Mouse (Mus musculus): ENCODE measurements around the gene Pa2g4. TPM values are rescaled to one million over a fixed set of nuclear protein-coding genes. Genes with fewer than 3 reads are reported as not detected.

Gene Pa2g4
- total RNA-seq, 1 experiment: 170 TPM

DNA sequence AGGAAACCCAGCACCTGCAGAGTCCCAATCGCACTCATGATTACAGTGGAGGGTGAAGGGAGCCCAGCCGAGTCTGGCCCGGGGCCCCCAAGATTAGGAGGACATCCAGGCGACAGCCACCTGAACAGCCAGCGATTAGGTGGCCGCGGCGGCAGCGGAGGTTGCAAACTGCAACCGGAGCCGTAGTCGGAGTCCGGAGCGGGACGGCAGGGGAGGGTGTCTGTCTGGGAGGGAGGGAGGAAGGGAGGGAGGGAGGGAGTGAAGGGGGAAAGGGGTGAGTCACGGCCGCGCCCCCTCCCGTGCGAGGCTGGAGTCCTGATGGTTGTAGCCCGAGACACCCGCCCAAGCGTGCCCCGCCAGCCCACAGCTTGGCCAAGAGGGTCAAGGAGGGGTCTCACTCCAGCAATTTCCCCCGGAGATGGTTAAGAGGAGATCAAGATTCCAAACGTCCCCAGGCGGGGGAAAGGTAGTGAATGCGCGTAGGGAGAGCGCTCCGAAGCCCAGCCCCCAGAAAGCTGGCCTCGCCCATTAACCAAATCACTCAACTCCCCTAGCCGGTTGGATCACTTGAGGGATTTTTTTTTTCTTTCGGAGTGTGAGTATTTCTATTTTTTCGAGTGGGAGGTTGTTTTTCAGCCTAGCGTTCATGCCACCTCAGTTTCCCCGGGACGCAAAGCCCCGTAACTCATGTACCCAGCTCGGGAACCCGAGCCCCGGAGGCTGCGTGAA is 23.8 kb upstream of the Pa2g4 start, which contains the start of gene Erbb3:
Gene Erbb3, minus strand, starts transcription at position 189 of the 729 bp plus-strand sequence.
- H3K4me1 ChIP-seq (ENCODE audit: control insufficient read depth in 2 of 2, insufficient read depth in 2 of 2, low read length in 2 of 2, poor library complexity in 1 of 2): peaks cover 7 to 25% of the 10 kb centered on the region in 2 experiments
- peak within 1 kb of the TSS; percentile 94 for H3K27ac ChIP-seq (ENCODE audit: insufficient read depth, low read depth, low read length, poor library complexity, severe bottlenecking)
- DNase-seq (ENCODE audit: low read depth, low spot score): peak; percentile 67
- peak within 1 kb of the TSS; percentile 79 to 86 for H3K4me3 ChIP-seq (ENCODE audit: insufficient read depth in 1 of 2, low read depth in 1 of 2, low read length in 2 of 2, poor library complexity in 1 of 2, severe bottlenecking in 1 of 2)
- H3K9ac ChIP-seq (ENCODE audit: insufficient read depth, low read depth, low read length, poor library complexity, severe bottlenecking): peak within 1 kb of the TSS; percentile 80
- TF ChIP-seq ZC3H11A (IDR thresholded peaks at IDR 0.05; ENCODE audit: borderline replicate concordance, low read depth, low read length) (no peak), MAFK (IDR thresholded peaks at IDR 0.05; ENCODE audit: insufficient read depth, low read depth, low read length) (0 out of 2 replicates have a peak, but pooled peaks have one; percentile 5), ZNF384 (IDR thresholded peaks at IDR 0.05; ENCODE audit: low read depth, low read length) (peak; percentile 76; the same call in 1 of the 2 replicates), HCFC1 (IDR thresholded peaks at IDR 0.05; ENCODE audit: borderline replicate concordance, insufficient read depth, low read length) (peak; percentile 42; the same call in 1 of the 2 replicates), CHD2 (IDR thresholded peaks at IDR 0.05; ENCODE audit: low read depth, low read length) (no peak)
- in situ Hi-C loops (cut with MboI; ENCODE audit: low sequenced_read_pairs in 2 of 2, unreplicated experiment in 2 of 2): no loop called here
- no peaks in the 10 kb centered on the region for H3K9me3 ChIP-seq (ENCODE audit: control insufficient read depth, insufficient read depth, low read depth, low read length)
- no peaks in the 10 kb centered on the region for H3K36me3 ChIP-seq (ENCODE audit: control insufficient read depth, insufficient read depth, low read length, poor library complexity, severe bottlenecking)

DNA sequence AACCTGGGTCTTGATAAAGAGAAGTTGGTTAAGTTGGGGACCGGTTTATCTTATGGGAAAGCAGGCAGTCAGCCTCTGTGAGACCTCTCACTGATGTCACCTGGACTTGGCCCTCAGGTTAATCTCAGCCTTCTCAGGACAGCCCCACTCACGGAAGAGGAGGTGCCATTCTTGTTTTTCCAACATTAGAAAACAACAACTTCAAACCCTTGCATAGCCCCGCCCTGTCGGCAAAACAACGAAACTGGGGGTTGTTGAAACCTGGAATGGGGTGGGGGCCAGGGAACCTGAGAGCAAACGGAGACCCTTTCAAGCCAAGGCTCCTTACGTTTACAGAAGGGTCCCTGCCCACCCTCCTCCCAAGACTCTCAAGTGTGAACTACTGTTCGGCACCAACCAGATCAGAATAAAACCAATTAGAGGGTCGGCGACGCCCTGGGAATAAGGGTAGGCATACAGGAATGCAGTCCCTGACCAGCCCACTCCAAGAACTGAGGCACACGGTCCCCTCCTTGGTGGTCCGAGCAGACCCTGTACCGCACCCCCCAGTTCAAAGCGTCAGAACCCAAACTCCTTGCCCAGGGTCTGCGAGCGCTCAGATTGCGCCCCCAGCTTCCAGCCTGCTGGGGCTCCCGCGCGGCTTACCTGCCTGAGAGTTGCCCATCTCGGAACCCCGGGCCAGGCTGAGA is 23.1 kb upstream of the Pa2g4 start:
- no peak for DNase-seq (ENCODE audit: low read depth, low spot score)
- H3K4me3 ChIP-seq (ENCODE audit: insufficient read depth in 1 of 2, low read depth in 1 of 2, low read length in 2 of 2, poor library complexity in 1 of 2, severe bottlenecking in 1 of 2): peak overlapping the region; percentile 79 to 86
- H3K9me3 ChIP-seq (ENCODE audit: control insufficient read depth, insufficient read depth, low read depth, low read length): no peaks in the 10 kb centered on the region
- peaks cover 7 to 28% of the 10 kb centered on the region in 2 experiments for H3K4me1 ChIP-seq (ENCODE audit: control insufficient read depth in 2 of 2, insufficient read depth in 2 of 2, low read length in 2 of 2, poor library complexity in 1 of 2)
- H3K36me3 ChIP-seq (ENCODE audit: control insufficient read depth, insufficient read depth, low read length, poor library complexity, severe bottlenecking): no peaks in the 10 kb centered on the region
- peak overlapping the region; percentile 80 for H3K9ac ChIP-seq (ENCODE audit: insufficient read depth, low read depth, low read length, poor library complexity, severe bottlenecking)
- H3K27ac ChIP-seq (ENCODE audit: insufficient read depth, low read depth, low read length, poor library complexity, severe bottlenecking): peak overlapping the region; percentile 94; the same call in 1 of the 2 replicates
- TF ChIP-seq CHD2 (IDR thresholded peaks at IDR 0.05; ENCODE audit: low read depth, low read length) (no peak), HCFC1 (IDR thresholded peaks at IDR 0.05; ENCODE audit: borderline replicate concordance, insufficient read depth, low read length) (no peak), MAFK (IDR thresholded peaks at IDR 0.05; ENCODE audit: insufficient read depth, low read depth, low read length) (no peak), ZC3H11A (IDR thresholded peaks at IDR 0.05; ENCODE audit: borderline replicate concordance, low read depth, low read length) (no peak), ZNF384 (IDR thresholded peaks at IDR 0.05; ENCODE audit: low read depth, low read length) (no peak)
- in situ Hi-C loops (cut with MboI; ENCODE audit: low sequenced_read_pairs in 2 of 2, unreplicated experiment in 2 of 2): no loop called here

DNA sequence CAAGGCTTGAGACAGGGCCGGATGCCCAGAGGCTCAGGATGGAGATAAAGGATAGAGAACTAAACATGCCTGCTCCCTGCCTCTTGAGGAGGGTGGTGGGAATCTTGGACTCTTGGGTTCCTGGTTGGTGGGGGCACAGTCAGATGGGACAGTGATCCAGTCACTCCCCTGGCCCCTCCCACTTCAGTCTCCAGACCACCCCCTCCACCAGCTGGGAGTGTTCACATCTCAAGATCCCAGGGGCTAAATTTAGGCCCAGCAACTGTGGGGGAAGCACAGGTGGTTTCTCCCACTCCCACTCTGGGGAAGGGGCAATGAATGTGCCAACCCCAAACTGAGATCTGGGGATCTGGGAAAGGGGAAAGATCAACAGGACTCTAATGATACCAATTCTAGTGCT is 22.3 kb upstream of the Pa2g4 start:
- peak overlapping the region in 1 of 2 experiments; percentile 79; a peak in 1 of 4 replicates for H3K4me3 ChIP-seq (ENCODE audit: insufficient read depth in 1 of 2, low read depth in 1 of 2, low read length in 2 of 2, poor library complexity in 1 of 2, severe bottlenecking in 1 of 2)
- H3K4me1 ChIP-seq (ENCODE audit: control insufficient read depth in 2 of 2, insufficient read depth in 2 of 2, low read length in 2 of 2, poor library complexity in 1 of 2): peaks cover 7 to 36% of the 10 kb centered on the region in 2 experiments
- H3K9me3 ChIP-seq (ENCODE audit: control insufficient read depth, insufficient read depth, low read depth, low read length): no peaks in the 10 kb centered on the region
- in situ Hi-C loops (cut with MboI; ENCODE audit: low sequenced_read_pairs in 2 of 2, unreplicated experiment in 2 of 2): no loop called here
- H3K27ac ChIP-seq (ENCODE audit: insufficient read depth, low read depth, low read length, poor library complexity, severe bottlenecking): no peak overlapping the region
- peaks cover 2% of the 10 kb centered on the region; the same call in 1 of the 2 replicates for H3K36me3 ChIP-seq (ENCODE audit: control insufficient read depth, insufficient read depth, low read length, poor library complexity, severe bottlenecking)
- TF ChIP-seq CHD2 (IDR thresholded peaks at IDR 0.05; ENCODE audit: low read depth, low read length) (no peak), HCFC1 (IDR thresholded peaks at IDR 0.05; ENCODE audit: borderline replicate concordance, insufficient read depth, low read length) (no peak), ZC3H11A (IDR thresholded peaks at IDR 0.05; ENCODE audit: borderline replicate concordance, low read depth, low read length) (no peak), ZNF384 (IDR thresholded peaks at IDR 0.05; ENCODE audit: low read depth, low read length) (no peak)
- no peak overlapping the region; the same call in 1 of the 2 replicates for H3K9ac ChIP-seq (ENCODE audit: insufficient read depth, low read depth, low read length, poor library complexity, severe bottlenecking)
- DNase-seq (ENCODE audit: low read depth, low spot score): no peak

DNA sequence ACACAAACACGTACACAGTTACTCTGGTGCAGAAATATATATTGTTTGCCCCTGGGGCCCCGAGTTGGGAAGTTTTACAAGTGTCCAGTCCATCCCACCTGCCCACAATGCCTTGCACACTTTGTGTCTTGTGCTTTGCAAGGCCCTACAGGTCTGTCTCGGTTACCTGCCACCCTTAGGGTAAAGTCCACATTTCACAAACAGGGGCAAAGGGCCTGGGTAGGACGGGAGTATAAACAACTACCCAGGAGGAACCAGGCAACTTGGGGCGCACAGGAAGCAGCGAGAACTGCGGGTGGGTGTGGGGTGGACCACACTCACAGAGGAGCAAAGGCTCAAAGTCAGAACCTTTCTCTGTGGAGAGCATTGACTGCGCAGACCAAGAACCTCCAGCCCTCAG is 21.9 kb upstream of the Pa2g4 start:
- Histone ChIP-seq H3K36me3 (ENCODE audit: control insufficient read depth, insufficient read depth, low read length, poor library complexity, severe bottlenecking) (peaks cover 6% of the 10 kb centered on the region; the same call in 1 of the 2 replicates), H3K27ac (ENCODE audit: insufficient read depth, low read depth, low read length, poor library complexity, severe bottlenecking) (no peak overlapping the region), H3K9me3 (ENCODE audit: control insufficient read depth, insufficient read depth, low read depth, low read length) (no peaks in the 10 kb centered on the region), H3K4me3 (ENCODE audit: insufficient read depth in 1 of 2, low read depth in 1 of 2, low read length in 2 of 2, poor library complexity in 1 of 2, severe bottlenecking in 1 of 2) (peak overlapping the region in 1 of 2 experiments; percentile 6; a peak in 1 of 4 replicates), H3K9ac (ENCODE audit: insufficient read depth, low read depth, low read length, poor library complexity, severe bottlenecking) (no peak overlapping the region; the same call in 1 of the 2 replicates), H3K4me1 (ENCODE audit: control insufficient read depth in 2 of 2, insufficient read depth in 2 of 2, low read length in 2 of 2, poor library complexity in 1 of 2) (peaks cover 7 to 36% of the 10 kb centered on the region in 2 experiments)
- DNase-seq (ENCODE audit: low read depth, low spot score): no peak
- TF ChIP-seq CHD2 (IDR thresholded peaks at IDR 0.05; ENCODE audit: low read depth, low read length): no peak
- TF ChIP-seq ZNF384 (IDR thresholded peaks at IDR 0.05; ENCODE audit: low read depth, low read length): no peak
- no peak for TF ChIP-seq MAFK (IDR thresholded peaks at IDR 0.05; ENCODE audit: insufficient read depth, low read depth, low read length)
- no peak for TF ChIP-seq ZC3H11A (IDR thresholded peaks at IDR 0.05; ENCODE audit: borderline replicate concordance, low read depth, low read length)
- no peak for TF ChIP-seq HCFC1 (IDR thresholded peaks at IDR 0.05; ENCODE audit: borderline replicate concordance, insufficient read depth, low read length)
- in situ Hi-C loops (cut with MboI; ENCODE audit: low sequenced_read_pairs in 2 of 2, unreplicated experiment in 2 of 2): no loop called here
